Mouse (Mus musculus) limb, embryonic 15.5 days (tissue): ENCODE measurements around the gene Gjb2. TPM values are rescaled to one million over a fixed set of nuclear protein-coding genes. Genes with fewer than 3 reads are reported as not detected.
"Not testable (repeated sequence)": the region's sequence is repeated elsewhere in the genome, so short reads cannot be mapped to it uniquely, and the experiment has no call there.

Experiments
- ATAC-seq: fragments of 200-750 bp; cut with Nextera tagmentation; 2 replicates; pipeline ENCODE4 v1.8.0; 2017; ENCODE audit warnings: low read depth, moderate TSS enrichment; ENCODE audit not compliant: insufficient number of reproducible peaks, low FRiP score, low TSS enrichment
- H3K27ac ChIP-seq: fragments of 300-500 bp; sonication (generic); 2 replicates; pipeline ENCODE4 v1.5.1; 2015; ENCODE audit warnings: moderate library complexity, mild to moderate bottlenecking, inconsistent platforms
- H3K27me3 ChIP-seq: fragments of 300-500 bp; sonication (generic); 2 replicates; pipeline ENCODE4 v1.6.1; 2015; ENCODE audit warnings: inconsistent platforms
- H3K36me3 ChIP-seq: fragments of 300-500 bp; sonication (generic); 2 replicates; pipeline ENCODE4 v1.6.1; 2015; ENCODE audit warnings: inconsistent platforms
- H3K4me1 ChIP-seq: fragments of 300-500 bp; sonication (generic); 2 replicates; pipeline ENCODE4 v1.6.1; 2015; ENCODE audit warnings: inconsistent platforms
- H3K4me2 ChIP-seq: fragments of 300-500 bp; sonication (generic); 2 replicates; pipeline ENCODE4 v1.6.1; 2015; ENCODE audit warnings: mild to moderate bottlenecking, inconsistent platforms
- H3K4me3 ChIP-seq: fragments of 300-500 bp; sonication (generic); 2 replicates; pipeline ENCODE4 v1.5.1; 2015; ENCODE audit warnings: mild to moderate bottlenecking, inconsistent platforms
- H3K9ac ChIP-seq: fragments of 300-500 bp; sonication (generic); 2 replicates; pipeline ENCODE4 v1.6.1; 2015; ENCODE audit warnings: inconsistent platforms
- H3K9me3 ChIP-seq: fragments of 300-500 bp; sonication (generic); 2 replicates; pipeline ENCODE4 v1.6.1; 2016; ENCODE audit warnings: inconsistent platforms
- WGBS: fragments of 180-500 bp; shearing (Covaris S2); methylation state at CpG from one replicate; pipeline ENCODE4 v1.1.7; 2015; 5-methylcytosine and 5-hydroxymethylcytosine counted together
- polyA plus RNA-seq: library from polyadenylated mRNA; unstranded; fragments of >200 nt; fragmentation: Nextera tagmentation; extraction: Ambion mirVana; gene quantifications from 2 replicates; pipeline ENCODE4 v1.2.1, GENCODE M21; 2015

Gjb2 gene
- polyA plus RNA-seq, 1 experiment from 2014 or later: 112 TPM

GRCm38 (mm10) chr14:57060052-57060451 lies 44.5 kb downstream of the Gjb2 start:
- not testable (repeated sequence) for H3K4me3 ChIP-seq, ATAC-seq, H3K9ac ChIP-seq, H3K4me2 ChIP-seq, H3K27ac ChIP-seq, H3K36me3 ChIP-seq, H3K9me3 ChIP-seq
- Histone ChIP-seq H3K27me3 (peaks cover 39% of the 10 kb centered on the region), H3K4me1 (peaks cover 13% of the 10 kb centered on the region)
- WGBS: 0% methylated on average over 1 of the region's 1 CpGs

- ATAC-seq: peak; percentile 56
- H3K4me1 ChIP-seq: peaks cover 13% of the 10 kb centered on the region
- H3K4me3 ChIP-seq: peak within 1 kb of the TSS; percentile 52
- H3K9ac ChIP-seq: 0 out of 2 replicates have a peak within 1 kb of the TSS, but pooled peaks have one; percentile 14
- WGBS: under 1% methylated on average over 73 of the region's 79 CpGs
- H3K27me3 ChIP-seq: peaks cover 45% of the 10 kb centered on the region
- no peak within 1 kb of the TSS for H3K27ac ChIP-seq
- H3K36me3 ChIP-seq: no peaks in the 10 kb centered on the region
- peak within 1 kb of the TSS; percentile 97 for H3K4me2 ChIP-seq
- no peaks in the 10 kb centered on the region for H3K9me3 ChIP-seq
These were observed 46.8 kb downstream of the Gjb2 start, which contains the start of gene Gja3 for GRCm38 (mm10) chr14:57057563-57058321. TSS of gene Gja3 (minus strand) at chr14:57058100.

- peak overlapping the region; percentile 97 for H3K4me2 ChIP-seq
- peaks cover 45% of the 10 kb centered on the region for H3K27me3 ChIP-seq
- H3K4me1 ChIP-seq: peaks cover 13% of the 10 kb centered on the region
- ATAC-seq: no peak; the same call in 1 of the 2 replicates
- H3K27ac ChIP-seq: no peak overlapping the region
- H3K4me3 ChIP-seq: peak overlapping the region; percentile 52
- H3K9me3 ChIP-seq: no peaks in the 10 kb centered on the region
- H3K36me3 ChIP-seq: no peaks in the 10 kb centered on the region
- H3K9ac ChIP-seq: 0 out of 2 replicates have a peak overlapping the region, but pooled peaks have one; percentile 14
- 2% methylated on average over 19 of the region's 19 CpGs for WGBS
These were observed 47.3 kb downstream of the Gjb2 start for GRCm38 (mm10) chr14:57057204-57057562.

DNA sequence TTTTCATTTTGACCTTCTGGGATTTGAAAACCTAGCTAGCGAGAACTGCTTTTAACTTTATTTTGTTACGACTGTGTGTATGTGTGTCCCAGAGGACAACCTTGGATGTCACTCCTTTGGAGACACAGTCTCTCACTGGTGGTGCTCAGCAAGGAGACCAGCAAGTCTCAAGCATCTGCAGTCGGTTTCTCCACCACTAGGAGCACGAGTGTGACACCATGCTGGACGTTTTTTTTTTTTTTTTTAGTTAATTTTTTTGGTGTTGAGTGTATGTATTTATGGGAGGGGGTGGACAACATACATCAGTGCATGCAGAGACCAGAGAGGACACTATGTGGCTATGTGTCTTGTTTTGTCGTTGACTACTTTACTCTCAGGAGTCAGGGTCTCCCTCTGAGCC lies 51.8 kb downstream of the Gjb2 start:
- H3K36me3 ChIP-seq: no peaks in the 10 kb centered on the region
- H3K4me2 ChIP-seq: no peak overlapping the region
- H3K4me1 ChIP-seq: peaks cover 7% of the 10 kb centered on the region
- WGBS: 63% methylated on average over 6 of the region's 6 CpGs
- H3K27me3 ChIP-seq: peaks cover 27% of the 10 kb centered on the region
- H3K4me3 ChIP-seq: no peak overlapping the region
- no peak overlapping the region for H3K27ac ChIP-seq
- no peaks in the 10 kb centered on the region for H3K9me3 ChIP-seq
- ATAC-seq: no peak
- no peak overlapping the region for H3K9ac ChIP-seq

Other genes with a start within 250 kb of the Gjb2 start
- gene Zmym2, start 218.0 kb downstream of the Gjb2 start, polyA plus RNA-seq: 34.0 and 38.2 TPM in 2 replicates
- gene Gja3, start 46.6 kb downstream of the Gjb2 start, polyA plus RNA-seq: 5.6 and 14.7 TPM in 2 replicates
- 0.15 TPM in 1 of 2 replicates, not detected in the other for gene Gm4491, start 11.2 kb upstream of the Gjb2 start, polyA plus RNA-seq
- 53.5 and 65.0 TPM in 2 replicates for gene Gjb6, start 28.9 kb upstream of the Gjb2 start, polyA plus RNA-seq